ENCODE assay signal across 8 mouse cellular contexts in the genomic region with DNA sequence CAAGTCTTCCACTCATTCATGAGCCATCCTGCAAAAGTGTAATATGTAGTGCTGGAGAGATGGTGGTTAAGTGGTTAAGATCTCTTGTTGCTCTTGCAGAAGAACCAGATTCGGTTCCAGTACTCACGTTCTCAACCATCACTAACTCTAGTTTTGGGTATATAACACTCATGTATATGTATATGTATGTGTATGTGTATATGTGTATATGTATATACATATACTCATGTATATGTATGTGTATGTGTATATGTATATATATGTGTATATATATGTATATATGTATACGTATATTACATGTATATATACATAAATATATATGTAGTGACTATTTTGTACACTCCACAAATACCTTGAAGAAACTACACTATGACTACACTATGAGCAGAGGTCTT. TPM values are rescaled to one million over a fixed set of nuclear protein-coding genes. Genes with fewer than 3 reads are reported as not detected.
A peak's percentile ranks its signal among the peaks of the same experiment; 100 is the strongest.
DNase-seq lines count a peak whose midpoint lies in the region; ATAC-seq and TF ChIP-seq lines count a peak whose summit lies in the region.

No protein-coding gene starts in this region.

- H3K27me3 ChIP-seq in heart, embryonic 14.5 days (ENCODE audit: control insufficient read depth, insufficient read depth, low read length) = no peaks in the 10 kb centered on the region
- no peaks in the 10 kb centered on the region for H3K27me3 ChIP-seq in G1E (ENCODE audit: insufficient read depth, low read length)
- H3K27me3 ChIP-seq in hindbrain, embryonic 13.5 days = 0 out of 2 replicates have a peak, but pooled peaks cover 17% of the 10 kb centered on the region
- H3K27me3 ChIP-seq in midbrain, embryonic 11.5 days (ENCODE audit: control insufficient read depth, insufficient read depth, low read length) = no peaks in the 10 kb centered on the region

- DNase-seq in heart, postnatal 4 days = no peak
- no peak for DNase-seq in G1E (ENCODE audit: low spot score)
- no peak for DNase-seq in midbrain, embryonic 11.5 days (ENCODE audit: low spot score, missing footprints)
- no peak for DNase-seq in frontal cortex, postnatal 10 days (ENCODE audit: low spot score in 2 of 2)
- DNase-seq in Muller cell, postnatal 12 days (ENCODE audit: inconsistent ontology term) = no peak
- DNase-seq in kidney, postnatal 4 days = no peak

- peaks cover 19% of the 10 kb centered on the region for H3K36me3 ChIP-seq in heart, embryonic 14.5 days (ENCODE audit: control insufficient read depth, insufficient read depth, low read length)
- H3K36me3 ChIP-seq in G1E (replicated peaks) = peaks cover 9% of the 10 kb centered on the region
- H3K36me3 ChIP-seq in hindbrain, embryonic 13.5 days = peaks cover 7% of the 10 kb centered on the region; the same call in 1 of the 2 replicates
- H3K36me3 ChIP-seq in midbrain, embryonic 11.5 days (ENCODE audit: control insufficient read depth, insufficient read depth, low read length) = 0 out of 2 replicates have a peak, but pooled peaks cover 2% of the 10 kb centered on the region

- H3K4me2 ChIP-seq in heart, embryonic 14.5 days (ENCODE audit: low read length) = peak overlapping the region; percentile 80
- H3K4me2 ChIP-seq in hindbrain, embryonic 13.5 days = peak overlapping the region; percentile 69
- peak overlapping the region; percentile 58 for H3K4me2 ChIP-seq in midbrain, embryonic 11.5 days

- H3K9ac ChIP-seq in heart, embryonic 14.5 days (ENCODE audit: low read length) = peak overlapping the region; percentile 92
- H3K9ac ChIP-seq in hindbrain, embryonic 13.5 days = peak overlapping the region; percentile 79
- peak overlapping the region; percentile 74 for H3K9ac ChIP-seq in midbrain, embryonic 11.5 days (ENCODE audit: low read length)

- peaks cover 0 to 6% of the 10 kb centered on the region in 2 experiments; a peak in 1 of 4 replicates for H3K4me1 ChIP-seq in heart, embryonic 14.5 days (ENCODE audit: control insufficient read depth in 2 of 2, insufficient read depth in 2 of 2, low read length in 2 of 2)
- peaks cover 8% of the 10 kb centered on the region; the same call in 1 of the 2 replicates for H3K4me1 ChIP-seq in G1E (ENCODE audit: insufficient read depth, low read depth, low read length)
- peaks cover 7% of the 10 kb centered on the region for H3K4me1 ChIP-seq in hindbrain, embryonic 13.5 days (replicated peaks)
- no peaks in the 10 kb centered on the region for H3K4me1 ChIP-seq in midbrain, embryonic 11.5 days (ENCODE audit: control insufficient read depth, insufficient read depth, low read length)

- WGBS in heart, embryonic 14.5 days = 67% methylated on average over 3 of the region's 3 CpGs
- 80% methylated on average over 3 of the region's 3 CpGs for WGBS in hindbrain, embryonic 13.5 days
- 75% methylated on average over 3 of the region's 3 CpGs for WGBS in midbrain, embryonic 11.5 days

- TF ChIP-seq CTCF in G1E (IDR thresholded peaks at IDR 0.05; ENCODE audit: low read depth, low read length) = no peak

- no peaks in the 10 kb centered on the region for H3K9me3 ChIP-seq in heart, embryonic 14.5 days (ENCODE audit: control insufficient read depth, low read length)
- H3K9me3 ChIP-seq in G1E (replicated peaks) = no peaks in the 10 kb centered on the region
- H3K9me3 ChIP-seq in hindbrain, embryonic 13.5 days = no peaks in the 10 kb centered on the region
- H3K9me3 ChIP-seq in midbrain, embryonic 11.5 days (ENCODE audit: control insufficient read depth, low read length) = no peaks in the 10 kb centered on the region

- H3K4me3 ChIP-seq in heart, embryonic 14.5 days (ENCODE audit: control insufficient read depth in 1 of 2, insufficient read depth in 1 of 2, low read depth in 1 of 2, low read length in 2 of 2) = peak overlapping the region; percentile 83 to 98
- peak overlapping the region; percentile 89 for H3K4me3 ChIP-seq in G1E (ENCODE audit: low read depth, low read length)
- peak overlapping the region; percentile 76 for H3K4me3 ChIP-seq in hindbrain, embryonic 13.5 days
- H3K4me3 ChIP-seq in midbrain, embryonic 11.5 days (ENCODE audit: low read depth, low read length) = peak overlapping the region; percentile 78

- no peak for ATAC-seq in heart, embryonic 14.5 days (ENCODE audit: insufficient number of reproducible peaks, insufficient read depth, low FRiP score, low read depth)
- ATAC-seq in G1E (ENCODE audit: extremely low read depth, insufficient number of reproducible peaks, low FRiP score, poor library complexity, severe bottlenecking) = peak; percentile 4; the same call in 1 of the 2 replicates
- ATAC-seq in hindbrain, embryonic 13.5 days (ENCODE audit: low FRiP score) = peak; percentile 50
- peak; percentile 58 for ATAC-seq in midbrain, embryonic 11.5 days (ENCODE audit: low FRiP score)

- peak overlapping the region in 1 of 2 experiments; percentile 77; a peak in 2 of 4 replicates for H3K27ac ChIP-seq in heart, embryonic 14.5 days (replicated peaks in 1 of 2; ENCODE audit: control insufficient read depth in 1 of 2, insufficient read depth in 1 of 2, low read depth in 2 of 2, low read length in 2 of 2)
- H3K27ac ChIP-seq in hindbrain, embryonic 13.5 days = peak overlapping the region; percentile 86; the same call in 1 of the 2 replicates
- peak overlapping the region; percentile 74; the same call in 1 of the 2 replicates for H3K27ac ChIP-seq in midbrain, embryonic 11.5 days (ENCODE audit: low read depth, low read length)

RNA-seq across cellular contexts. Expression of gene Commd2, which starts 0.3 kb away (rescaled TPM):
- polyA plus RNA-seq in heart, embryonic 14.5 days (2014; fragmentation: Nextera tagmentation; extraction: Ambion mirVana) = 51.8 and 58.4 TPM in 2 replicates
- total RNA-seq in heart, postnatal 4 days (2021) = 10 to 100 TPM; 22.3 to 24.0 TPM
- total RNA-seq in G1E (2014; fragmentation: Nextera tagmentation) (15.4 and 20.2 TPM in 2 replicates), G1E (2017) (28.3 and 35.6 TPM in 2 replicates)
- 30.9 and 33.0 TPM in 2 replicates for polyA plus RNA-seq in G1E (2012)
- 77.0 and 82.4 TPM in 2 replicates for polyA plus RNA-seq in hindbrain, embryonic 13.5 days (2015; fragmentation: Nextera tagmentation; extraction: Ambion mirVana)
- polyA plus RNA-seq in midbrain, embryonic 11.5 days (2014; fragmentation: Nextera tagmentation; extraction: Ambion mirVana) = 99.9 and 105 TPM in 2 replicates

RNA-seq across cellular contexts. Expression of gene Ankub1, which starts 40.7 kb away (rescaled TPM):
- polyA plus RNA-seq in heart, embryonic 14.5 days (2014; fragmentation: Nextera tagmentation; extraction: Ambion mirVana) = not detected in 2 replicates
- total RNA-seq in heart, postnatal 4 days (2021) = not detected
- total RNA-seq in G1E (2014; fragmentation: Nextera tagmentation) (not detected in 2 replicates), G1E (2017) (0.05 and 0.06 TPM in 2 replicates)
- not detected in 2 replicates for polyA plus RNA-seq in G1E (2012)
- 0.14 and 0.38 TPM in 2 replicates for polyA plus RNA-seq in hindbrain, embryonic 13.5 days (2015; fragmentation: Nextera tagmentation; extraction: Ambion mirVana)
- polyA plus RNA-seq in midbrain, embryonic 11.5 days (2014; fragmentation: Nextera tagmentation; extraction: Ambion mirVana) = not detected in 2 replicates
